In genomic region chr2:157635670-157636069, GRCm38 (mm10) we compare ENCODE assay signal across 8 mouse cellular contexts.
DNase-seq lines count a peak whose midpoint lies in the region; ATAC-seq and TF ChIP-seq lines count a peak whose summit lies in the region.

No protein-coding gene starts in this region.

- no peak; the same call in 1 of the 2 replicates for ATAC-seq in forebrain, embryonic 11.5 days (replicated peaks; ENCODE audit: low FRiP score)
- no peak for ATAC-seq in monocyte, adult 5-6 weeks (replicated peaks; ENCODE audit: insufficient number of reproducible peaks, low FRiP score, low TSS enrichment, poor library complexity, severe bottlenecking)

- no peak overlapping the region for H3K4me3 ChIP-seq in ES-E14 (ENCODE audit: insufficient read depth in 1 of 2, low read depth in 1 of 2, low read length in 2 of 2, poor library complexity in 1 of 2, severe bottlenecking in 1 of 2)
- no peak overlapping the region for H3K4me3 ChIP-seq in forebrain, embryonic 11.5 days (ENCODE audit: low read depth, low read length)

- DNase-seq in ES-E14 (ENCODE audit: low read depth, low spot score), result peak; percentile 66
- peak; percentile 90 for DNase-seq in brain, adult 2 months (ENCODE audit: low read depth, low spot score)
- peak; percentile 93 for DNase-seq in forebrain, embryonic 11.5 days (ENCODE audit: low spot score)
- DNase-seq in heart, postnatal 36 days, result peak; percentile 75 to 84
- DNase-seq in layer of hippocampus, adult 9-10 months (ENCODE audit: low spot score), result peak; percentile 90
- DNase-seq in lung, postnatal 25 days (ENCODE audit: low spot score), result peak; percentile 75
- DNase-seq in right cerebral cortex, adult 2 months (ENCODE audit: low spot score in 2 of 2), result peak; percentile 96

- no peaks in the 10 kb centered on the region for H3K36me3 ChIP-seq in ES-E14 (ENCODE audit: control insufficient read depth, insufficient read depth, low read length, poor library complexity, severe bottlenecking)
- no peaks in the 10 kb centered on the region for H3K36me3 ChIP-seq in forebrain, embryonic 11.5 days (ENCODE audit: control insufficient read depth, insufficient read depth, low read length)

- no peak overlapping the region for H3K9ac ChIP-seq in ES-E14 (ENCODE audit: insufficient read depth, low read depth, low read length, poor library complexity, severe bottlenecking)
- H3K9ac ChIP-seq in forebrain, embryonic 11.5 days (ENCODE audit: low read length), result no peak overlapping the region

- no peak overlapping the region for H3K27ac ChIP-seq in ES-E14 (ENCODE audit: insufficient read depth, low read depth, low read length, poor library complexity, severe bottlenecking)
- H3K27ac ChIP-seq in forebrain, embryonic 11.5 days (ENCODE audit: low read depth, low read length), result no peak overlapping the region

- intact Hi-C loops in heart, postnatal 36 days (cut with DNase I), result loop anchor here (1.0 to 5.0 kb wide), 2 partner anchors 102 to 355 kb away; partner anchors contain the start of gene Ctnnbl1

- in situ Hi-C loops in ES-E14 (cut with MboI; ENCODE audit: low sequenced_read_pairs in 2 of 2, unreplicated experiment in 2 of 2), result no loop called here

- H3K27me3 ChIP-seq in forebrain, embryonic 11.5 days (ENCODE audit: control insufficient read depth, insufficient read depth, low read length), result no peaks in the 10 kb centered on the region

- peaks cover 0 to under 1% of the 10 kb centered on the region in 2 experiments; a peak in 1 of 4 replicates for H3K4me1 ChIP-seq in ES-E14 (ENCODE audit: control insufficient read depth in 2 of 2, insufficient read depth in 2 of 2, low read length in 2 of 2, poor library complexity in 1 of 2)
- H3K4me1 ChIP-seq in forebrain, embryonic 11.5 days (replicated peaks; ENCODE audit: control insufficient read depth, insufficient read depth, low read length), result no peaks in the 10 kb centered on the region

- no peaks in the 10 kb centered on the region for H3K9me3 ChIP-seq in ES-E14 (ENCODE audit: control insufficient read depth, insufficient read depth, low read depth, low read length)
- no peaks in the 10 kb centered on the region for H3K9me3 ChIP-seq in forebrain, embryonic 11.5 days (ENCODE audit: control insufficient read depth, low read length)

- WGBS in forebrain, embryonic 11.5 days, result 8% methylated on average over 14 of the region's 14 CpGs

- no peak overlapping the region for H3K4me2 ChIP-seq in forebrain, embryonic 11.5 days (ENCODE audit: low read depth, low read length, severe bottlenecking)

TF ChIP-seq in ES-E14, 5 proteins besides CTCF, POLR2A, EP300 and RAD21:
- TF ChIP-seq ZC3H11A (IDR thresholded peaks at IDR 0.05; ENCODE audit: borderline replicate concordance, low read depth, low read length) (peak; percentile 85; the same call in 1 of the 2 replicates), MAFK (IDR thresholded peaks at IDR 0.05; ENCODE audit: insufficient read depth, low read depth, low read length) (no peak), ZNF384 (IDR thresholded peaks at IDR 0.05; ENCODE audit: low read depth, low read length) (no peak), CHD2 (IDR thresholded peaks at IDR 0.05; ENCODE audit: low read depth, low read length) (no peak), HCFC1 (IDR thresholded peaks at IDR 0.05; ENCODE audit: borderline replicate concordance, insufficient read depth, low read length) (no peak)
